Mouse (Mus musculus) small intestine, adult 10 weeks (tissue): ENCODE results near the gene Syngr1. TPM values are rescaled to one million over a fixed set of nuclear protein-coding genes. Genes with fewer than 3 reads are reported as not detected.

ENCODE experiments used
- polyA plus RNA-seq: library from polyadenylated mRNA; stranded (reverse); fragments of 350-450 nt; fragmentation: Illumina TruSeq; extraction: RNeasy Lipid Tissue Mini Kit (QIAGEN cat#74804); gene quantifications from one replicate; pipeline ENCODE4 v1.2.3, GENCODE M21; 2014; ENCODE audit warnings: low replicate concordance

Syngr1 gene
- 0.19 TPM for polyA plus RNA-seq

DNA sequence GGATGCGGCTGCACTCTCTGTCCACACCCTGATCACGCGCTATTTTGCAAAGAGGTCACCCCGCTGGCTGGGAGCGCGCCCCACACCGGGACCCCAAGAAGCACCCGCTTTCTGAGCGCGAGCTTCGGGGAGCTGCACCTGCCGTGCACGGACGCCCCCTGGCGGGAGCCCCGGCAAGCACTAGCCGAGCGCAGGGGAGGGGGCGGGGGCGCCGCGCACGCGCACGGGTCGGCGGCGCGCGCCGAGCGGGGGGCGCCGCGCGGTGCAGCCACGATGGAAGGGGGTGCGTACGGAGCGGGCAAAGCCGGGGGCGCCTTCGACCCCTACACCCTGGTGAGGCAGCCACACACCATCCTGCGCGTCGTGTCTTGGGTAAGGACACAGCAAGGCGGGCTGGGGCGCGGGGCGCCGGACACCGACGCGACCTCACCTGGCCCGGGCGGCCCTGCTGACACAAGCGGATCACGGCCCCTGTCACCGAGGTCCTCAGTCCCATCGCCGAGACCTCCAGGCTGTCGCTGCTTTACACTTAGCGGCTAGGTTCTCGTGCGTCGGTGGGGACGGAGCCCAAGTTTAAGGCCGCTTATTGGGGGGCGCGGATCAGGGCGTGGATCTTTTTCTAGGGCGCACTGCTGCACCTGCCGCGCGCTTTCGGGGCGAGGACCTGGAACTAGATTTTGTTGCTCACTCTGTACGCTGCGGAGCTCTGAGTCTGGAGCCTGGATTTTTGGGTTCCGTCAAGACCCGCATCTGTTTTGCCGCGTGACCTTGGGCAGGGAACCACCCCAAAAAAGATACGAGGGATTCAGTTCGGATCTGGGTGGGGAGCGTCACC lies at the start of gene Syngr1, which contains the start of gene Rpl3:
Gene Syngr1 (plus strand): TSS at position 214 of the 835 bp plus-strand sequence.
Gene Rpl3 (minus strand): TSS at position 748 of the 835 bp plus-strand sequence.

DNA sequence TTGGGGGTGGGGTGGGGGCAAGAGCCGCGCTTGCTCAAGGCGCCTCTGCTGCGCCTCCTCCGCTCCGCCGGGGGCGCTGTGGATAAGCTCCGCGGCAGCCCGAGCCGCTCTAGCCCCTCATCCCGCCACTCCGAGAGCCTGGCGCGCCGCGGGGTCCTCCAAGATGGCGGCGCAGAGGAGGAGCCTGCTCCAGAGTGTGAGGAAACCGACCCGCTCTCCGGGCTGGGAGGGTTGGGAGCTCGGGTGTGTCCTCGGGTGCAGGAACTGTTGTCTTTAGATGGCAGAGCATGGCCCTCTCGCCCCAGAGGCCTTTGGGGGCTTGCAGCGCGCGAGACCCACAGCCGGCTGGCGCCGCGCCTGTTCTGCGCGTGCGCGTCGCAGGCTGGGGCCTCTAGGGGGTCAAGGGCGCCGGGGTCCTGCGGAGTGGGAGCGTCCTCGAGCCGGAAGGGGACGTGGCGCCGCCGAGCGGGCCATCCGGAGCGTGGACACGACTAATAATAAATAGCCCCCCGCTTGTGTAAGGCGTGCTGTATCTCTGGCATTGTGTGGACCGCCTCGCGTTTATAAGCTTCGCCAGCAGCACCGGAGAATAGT lies 42.0 kb downstream of the Syngr1 start, which contains the start of gene Tab1:
Gene Tab1 (plus strand): TSS at position 135 of the 594 bp plus-strand sequence.

Other genes with a start within 250 kb of the Syngr1 start
- gene Apobec3, start 199.7 kb upstream of the Syngr1 start, polyA plus RNA-seq, result 17.4 TPM
- 0.59 TPM for gene Cbx7, start 120.2 kb upstream of the Syngr1 start, polyA plus RNA-seq
- 0.22 TPM for gene Pdgfb, start 76.4 kb upstream of the Syngr1 start, polyA plus RNA-seq
- 80.9 TPM for gene Rpl3, start 534 bp downstream of the Syngr1 start, polyA plus RNA-seq
- 0.52 TPM for gene Tab1, start 41.8 kb downstream of the Syngr1 start, polyA plus RNA-seq
- 28.1 TPM for gene Mgat3, start 82.4 kb downstream of the Syngr1 start, polyA plus RNA-seq
- gene Mief1, start 142.7 kb downstream of the Syngr1 start, polyA plus RNA-seq, result 26.3 TPM
- not detected for gene AC140267.1, start 144.5 kb downstream of the Syngr1 start, polyA plus RNA-seq
- gene Atf4, start 163.8 kb downstream of the Syngr1 start, polyA plus RNA-seq, result 62.4 TPM
- not detected for gene Rps19bp1, start 173.0 kb downstream of the Syngr1 start, polyA plus RNA-seq
- not detected for gene Cacna1i, start 195.9 kb downstream of the Syngr1 start, polyA plus RNA-seq